Mouse (Mus musculus) layer of hippocampus, adult 9-10 months (tissue): ENCODE measurements around the gene Arl10.

ENCODE experiments used
- DNase-seq: peaks from one replicate; pipeline ENCODE4 v3.0.0; 2022; ENCODE audit warnings: low spot score

The Arl10 gene

GRCm38 (mm10) chr13:54616998-54617397 is 42.2 kb downstream of the Arl10 start:
- DNase-seq = no peak

GRCm38 (mm10) chr13:54621155-54621932 is 46.5 kb downstream of the Arl10 start, which contains the start of gene Faf2:
Faf2 (plus strand) TSS chr13:54621784.
- DNase-seq = peak; percentile 99

GRCm38 (mm10) chr13:54621960-54622521 is 47.2 kb downstream of the Arl10 start:
- DNase-seq = no peak

- DNase-seq = no peak
Measured at GRCm38 (mm10) chr13:54629128-54629527, 54.3 kb downstream of the Arl10 start.
